Mouse (Mus musculus) ES-Bruce4 (cell line): ENCODE results near the gene Erp29. TPM values are rescaled to one million over a fixed set of nuclear protein-coding genes. Genes with fewer than 3 reads are reported as not detected.

Experiments used
- H3K27ac ChIP-seq: 2 replicates; pipeline ENCODE4 v1.5.1; 2012; ENCODE audit warnings: low read length, inconsistent platforms; ENCODE audit not compliant: insufficient read depth
- H3K27me3 ChIP-seq: 2 replicates; pipeline ENCODE4 v1.6.1; 2012; ENCODE audit warnings: mild to moderate bottlenecking, low read length, inconsistent platforms; ENCODE audit not compliant: control insufficient read depth, poor library complexity, insufficient read depth, severe bottlenecking
- H3K36me3 ChIP-seq: 2 replicates; pipeline ENCODE4 v1.6.1; 2012; ENCODE audit warnings: inconsistent platforms, mild to moderate bottlenecking, low read length, moderate library complexity; ENCODE audit not compliant: control insufficient read depth, poor library complexity, insufficient read depth, severe bottlenecking
- H3K4me1 ChIP-seq: one replicate; pipeline ENCODE4 v1.8.1; 2011; ENCODE audit warnings: low read length; ENCODE audit not compliant: control insufficient read depth, insufficient read depth
- H3K4me3 ChIP-seq: 2 replicates; pipeline ENCODE4 v1.5.1; 2011; ENCODE audit warnings: low read depth, mild to moderate bottlenecking, low read length
- H3K9ac ChIP-seq: 2 replicates; pipeline ENCODE4 v1.6.1; 2012; ENCODE audit warnings: low read depth, mild to moderate bottlenecking, inconsistent platforms; ENCODE audit not compliant: poor library complexity, severe bottlenecking
- H3K9me3 ChIP-seq: replicated peaks from 2 replicates; pipeline ENCODE4 v1.6.1; 2012; ENCODE audit warnings: mild to moderate bottlenecking, low read length, inconsistent platforms; ENCODE audit not compliant: control insufficient read depth, poor library complexity, insufficient read depth, severe bottlenecking
- CTCF ChIP-seq: IDR thresholded peaks from one replicate; pipeline ENCODE4 v1.8.1; 2011; ENCODE audit warnings: low read depth, low read length
- EP300 ChIP-seq: IDR thresholded peaks from 2 replicates; pipeline ENCODE4 v1.6.1; 2011; ENCODE audit warnings: low read depth, low read length; ENCODE audit not compliant: insufficient read depth
- POLR2A ChIP-seq: IDR thresholded peaks from one replicate; pipeline ENCODE4 v1.8.1; 2011; ENCODE audit warnings: low read length; ENCODE audit not compliant: insufficient read depth
- polyA plus RNA-seq: library from polyadenylated mRNA; stranded (reverse); fragments of >200 nt; gene quantifications from 2 replicates; pipeline ENCODE4 v1.2.4, GENCODE M21; 2011; ENCODE audit warnings: low read depth; ENCODE audit not compliant: missing spikeins, insufficient read depth, insufficient read length

The Erp29 gene
- polyA plus RNA-seq, 1 experiment, result 79.2 TPM

DNA sequence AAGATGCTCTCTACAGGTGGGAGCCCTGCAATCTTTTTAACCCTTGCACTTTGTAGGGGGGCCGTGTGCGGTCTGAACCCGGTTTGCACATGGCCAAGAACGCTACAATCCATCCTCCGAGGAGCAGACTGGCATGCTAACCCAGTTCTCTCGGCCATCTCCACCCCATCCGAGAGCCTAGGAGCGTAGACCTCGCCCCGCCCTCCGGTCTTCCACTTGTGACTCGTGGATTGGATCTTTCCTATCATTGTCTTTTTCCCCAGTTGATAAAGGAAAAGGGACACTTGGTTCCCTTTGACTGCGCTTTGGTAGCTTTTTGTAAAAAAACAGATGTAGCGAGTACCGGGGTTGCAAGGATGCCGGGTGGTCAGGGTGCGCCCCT is 671 bp downstream of the Erp29 start, which contains the start of gene Tmem116:
Tmem116 (plus strand) TSS at position 250 of the 382 bp plus-strand sequence.
- Histone ChIP-seq H3K4me1 (no peaks in the 10 kb centered on the region), H3K9ac (peak within 1 kb of the TSS; percentile 78), H3K27me3 (no peaks in the 10 kb centered on the region), H3K36me3 (peaks cover 14% of the 10 kb centered on the region), H3K4me3 (peak within 1 kb of the TSS; percentile 92), H3K9me3 (no peaks in the 10 kb centered on the region), H3K27ac (peak within 1 kb of the TSS; percentile 41)
- TF ChIP-seq CTCF, result no peak
- TF ChIP-seq EP300, result no peak
- no peak for TF ChIP-seq POLR2A

GRCm38 (mm10) chr5:121451203-121451602 is 1.1 kb downstream of the Erp29 start:
- Histone ChIP-seq H3K9me3 (no peaks in the 10 kb centered on the region), H3K4me1 (no peaks in the 10 kb centered on the region), H3K4me3 (peak overlapping the region; percentile 84), H3K36me3 (peaks cover 19% of the 10 kb centered on the region), H3K27ac (no peak overlapping the region), H3K9ac (peak overlapping the region; percentile 78), H3K27me3 (no peaks in the 10 kb centered on the region)
- TF ChIP-seq POLR2A (no peak), EP300 (no peak), CTCF (no peak)

GRCm38 (mm10) chr5:121450476-121450875 is 1.8 kb downstream of the Erp29 start:
- Histone ChIP-seq H3K4me1 (no peaks in the 10 kb centered on the region), H3K9me3 (no peaks in the 10 kb centered on the region), H3K9ac (no peak overlapping the region), H3K27ac (no peak overlapping the region), H3K4me3 (no peak overlapping the region), H3K27me3 (no peaks in the 10 kb centered on the region), H3K36me3 (peaks cover 25% of the 10 kb centered on the region)
- TF ChIP-seq CTCF (no peak), POLR2A (no peak), EP300 (no peak)

DNA sequence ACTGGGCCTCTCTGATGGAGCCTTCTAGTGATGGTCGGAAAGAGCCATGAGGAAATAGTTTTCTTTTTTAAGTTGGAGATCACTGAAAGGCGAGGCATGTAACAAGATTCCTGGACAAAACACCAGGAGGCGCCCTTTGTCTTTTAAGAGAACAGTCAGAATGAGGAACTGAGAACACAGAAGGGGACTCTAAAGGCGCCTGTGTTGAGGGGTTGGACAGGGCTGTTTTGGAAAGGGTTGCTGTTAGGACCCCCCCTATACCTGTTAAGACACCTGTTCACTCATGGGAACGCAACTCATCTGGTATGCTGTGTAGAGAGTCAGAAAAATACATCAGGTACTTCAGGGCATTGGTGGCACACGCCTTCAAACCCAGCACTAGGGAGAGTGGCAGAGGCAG is 2.3 kb downstream of the Erp29 start:
- Histone ChIP-seq H3K36me3 (peaks cover 30% of the 10 kb centered on the region), H3K27me3 (no peaks in the 10 kb centered on the region), H3K4me1 (no peaks in the 10 kb centered on the region), H3K9ac (no peak overlapping the region), H3K4me3 (no peak overlapping the region), H3K9me3 (no peaks in the 10 kb centered on the region), H3K27ac (no peak overlapping the region)
- TF ChIP-seq POLR2A, result no peak
- no peak for TF ChIP-seq EP300
- no peak for TF ChIP-seq CTCF

- Histone ChIP-seq H3K27me3 (no peaks in the 10 kb centered on the region), H3K27ac (no peak overlapping the region), H3K9ac (no peak overlapping the region), H3K4me3 (no peak overlapping the region), H3K36me3 (peaks cover 41% of the 10 kb centered on the region), H3K9me3 (no peaks in the 10 kb centered on the region), H3K4me1 (no peaks in the 10 kb centered on the region)
- peak; percentile 60 for TF ChIP-seq CTCF
- TF ChIP-seq EP300, result no peak
These were observed 3.9 kb downstream of the Erp29 start for GRCm38 (mm10) chr5:121448450-121448849.

DNA sequence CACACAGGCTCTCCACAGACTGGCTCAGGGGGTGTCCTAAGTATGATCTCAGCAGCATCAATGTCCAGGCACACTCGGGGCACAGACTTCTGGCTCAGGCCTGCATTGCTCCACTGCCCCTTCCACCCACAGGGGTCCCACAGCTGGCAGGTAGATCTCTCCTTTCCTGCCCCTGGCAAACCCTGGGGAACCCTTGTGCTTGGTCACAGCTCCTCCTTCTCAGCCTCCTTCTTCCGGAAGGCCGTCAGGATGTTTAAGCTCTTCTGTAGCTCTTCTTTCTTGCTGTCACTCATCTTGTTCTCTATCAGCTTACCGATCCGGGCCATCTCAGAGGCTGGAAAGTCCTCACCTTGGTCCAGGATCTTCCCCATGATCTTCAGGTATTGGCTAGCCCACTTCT is 7.4 kb downstream of the Erp29 start:
- Histone ChIP-seq H3K27ac (no peak overlapping the region), H3K27me3 (no peaks in the 10 kb centered on the region), H3K9me3 (no peaks in the 10 kb centered on the region), H3K4me3 (no peak overlapping the region), H3K9ac (no peak overlapping the region), H3K4me1 (no peaks in the 10 kb centered on the region), H3K36me3 (peaks cover 61% of the 10 kb centered on the region)
- TF ChIP-seq CTCF, result no peak
- TF ChIP-seq POLR2A, result no peak
